Mouse (Mus musculus) kidney, postnatal 25 days (tissue): ENCODE measurements around the gene Cebpe.
A peak's percentile ranks its signal among the peaks of the same experiment; 100 is the strongest.

Experiments used
- DNase-seq, 2 experiments: peaks; one replicate each; pipeline ENCODE4 v3.0.0; 2021; ENCODE audit warnings: mixed read lengths in 2 of 2

Cebpe gene

DNA sequence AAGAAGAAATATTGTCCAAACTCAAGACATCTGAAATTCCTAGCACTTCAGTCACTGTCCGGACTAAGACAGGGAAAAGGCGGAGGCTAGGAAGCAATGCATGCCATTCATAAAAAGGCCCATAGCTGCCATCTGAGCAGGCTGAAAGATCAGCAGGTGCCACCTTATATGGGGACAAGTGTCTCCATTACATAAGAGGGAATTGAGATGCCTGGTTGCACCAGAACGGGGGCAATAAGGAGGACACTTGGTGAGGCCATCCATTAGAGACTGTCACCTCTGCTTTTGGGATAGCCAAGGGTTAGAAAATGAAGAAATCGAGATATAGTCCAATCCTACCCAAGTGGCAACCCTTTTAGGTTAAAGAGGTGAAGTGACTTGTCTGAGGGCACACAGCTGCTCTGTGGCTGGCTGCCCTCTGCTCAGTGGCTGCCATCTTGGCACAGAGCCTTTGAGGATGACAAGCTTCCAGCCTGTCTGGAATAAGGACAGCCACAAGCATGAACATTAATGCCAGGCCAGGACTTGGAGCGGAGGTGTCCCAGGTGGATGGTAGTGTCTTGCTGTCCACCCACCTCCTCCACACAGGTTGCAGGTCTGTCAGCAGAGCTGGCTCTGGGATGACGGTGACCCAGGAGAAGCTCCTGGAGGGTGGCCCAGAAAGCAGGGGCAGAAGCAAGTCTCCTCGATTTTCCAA lies 8.8 kb upstream of the Cebpe start:
- DNase-seq: peak in 1 of 2 experiments; percentile 50

DNA sequence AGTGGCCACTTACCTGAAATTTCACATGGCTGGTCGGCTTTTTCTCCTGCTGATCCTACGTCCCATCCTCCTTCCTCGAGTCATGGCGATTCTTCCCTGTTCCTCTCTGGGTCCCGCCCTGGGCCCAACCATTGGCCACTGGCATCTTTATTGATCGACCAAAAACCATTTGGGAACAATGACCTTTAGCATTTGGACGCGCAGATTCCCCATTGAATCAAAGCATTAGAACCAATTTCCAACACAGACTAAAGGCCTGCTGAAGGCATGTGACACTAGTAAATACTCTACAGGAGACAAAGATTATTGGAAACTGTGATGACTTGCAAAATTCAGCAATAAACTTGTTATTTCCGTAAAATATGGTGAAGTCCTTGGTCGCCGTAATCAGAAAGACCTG lies 8.1 kb upstream of the Cebpe start:
- DNase-seq: no peak

DNA sequence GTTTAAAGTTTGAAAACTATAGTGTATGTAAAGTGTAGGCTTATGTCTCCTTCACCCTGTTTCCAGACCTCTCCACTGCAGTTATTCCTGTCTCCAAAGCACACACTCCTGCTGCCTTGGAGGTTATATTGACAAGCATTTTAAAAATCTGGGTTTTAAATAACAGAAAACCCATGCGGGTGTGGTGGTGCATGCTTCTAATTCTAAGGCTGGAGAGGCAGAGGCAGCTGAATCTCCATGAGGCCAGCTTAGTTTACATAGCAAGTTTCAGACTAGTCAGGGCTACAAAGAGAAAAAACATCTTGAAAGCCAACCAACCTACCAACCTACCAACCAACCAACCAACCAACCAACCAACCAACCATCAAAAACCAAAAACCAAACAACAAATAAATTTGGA lies 3.4 kb upstream of the Cebpe start:
- DNase-seq: no peak

DNA sequence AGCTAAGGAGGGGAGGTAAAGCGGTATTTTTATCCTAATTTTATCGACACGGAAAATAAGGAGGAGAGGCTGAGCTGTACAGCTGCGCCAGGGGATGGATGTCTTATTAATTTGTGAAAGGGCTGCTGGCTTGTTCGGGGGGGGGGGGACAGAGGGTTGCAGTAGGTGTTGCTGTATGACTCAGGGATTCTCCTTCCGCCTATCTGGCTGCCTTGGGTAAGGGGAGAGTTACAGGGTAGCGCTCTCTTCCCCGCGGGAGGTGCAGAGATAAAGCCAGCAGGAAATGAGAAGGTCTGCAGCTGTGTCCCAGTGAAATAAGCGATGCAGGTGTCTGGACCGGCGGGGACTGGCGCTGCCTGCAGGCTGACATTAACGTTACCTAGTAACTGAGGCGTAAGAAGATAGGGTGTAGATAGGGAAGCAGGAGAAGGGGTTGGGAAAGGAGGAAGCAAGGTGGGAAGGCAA lies 2.7 kb upstream of the Cebpe start:
- peak; percentile 32 to 68 for DNase-seq

DNA sequence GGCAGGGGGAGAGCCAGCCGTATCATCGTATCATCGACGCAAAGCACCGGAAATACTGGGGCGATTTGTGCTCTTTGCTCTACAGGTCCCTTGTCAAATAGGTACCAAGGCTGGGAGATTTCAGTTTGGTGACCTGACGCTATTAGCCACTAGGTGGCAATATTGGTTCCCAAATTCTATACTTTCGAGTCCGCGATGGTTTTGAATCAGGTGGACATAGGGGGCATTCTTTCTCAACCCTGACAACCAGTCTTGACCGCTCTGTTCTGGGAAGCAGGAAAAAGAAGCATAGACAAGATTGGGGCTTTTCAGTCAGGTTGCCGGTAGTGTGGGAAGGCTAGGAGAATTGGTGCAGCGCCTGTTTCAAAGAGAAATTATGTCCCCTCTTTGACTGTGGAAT lies 2.1 kb upstream of the Cebpe start:
- peak; percentile 61 to 75 for DNase-seq

DNA sequence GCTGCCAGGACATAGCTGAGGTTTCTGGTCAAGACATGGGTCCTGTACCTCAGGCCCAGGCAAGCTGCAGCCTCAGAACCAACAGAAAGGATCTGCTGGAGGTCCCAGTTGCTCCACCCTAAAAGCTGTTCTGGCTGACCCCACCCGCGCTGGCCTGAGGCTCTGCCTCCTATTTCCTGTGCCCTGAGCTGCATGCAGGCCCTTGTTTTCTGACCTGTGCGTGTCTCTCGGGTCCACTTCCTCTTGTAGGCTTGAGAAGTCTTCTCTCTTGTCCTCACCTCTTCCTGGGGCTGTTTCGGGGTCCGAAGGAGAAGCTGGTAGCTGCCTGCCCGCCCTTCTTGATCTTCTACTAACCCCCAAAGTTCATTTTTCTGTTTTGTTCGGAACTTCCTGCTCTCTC lies 887 bp upstream of the Cebpe start:
- peak; percentile 53 to 67 for DNase-seq

DNA sequence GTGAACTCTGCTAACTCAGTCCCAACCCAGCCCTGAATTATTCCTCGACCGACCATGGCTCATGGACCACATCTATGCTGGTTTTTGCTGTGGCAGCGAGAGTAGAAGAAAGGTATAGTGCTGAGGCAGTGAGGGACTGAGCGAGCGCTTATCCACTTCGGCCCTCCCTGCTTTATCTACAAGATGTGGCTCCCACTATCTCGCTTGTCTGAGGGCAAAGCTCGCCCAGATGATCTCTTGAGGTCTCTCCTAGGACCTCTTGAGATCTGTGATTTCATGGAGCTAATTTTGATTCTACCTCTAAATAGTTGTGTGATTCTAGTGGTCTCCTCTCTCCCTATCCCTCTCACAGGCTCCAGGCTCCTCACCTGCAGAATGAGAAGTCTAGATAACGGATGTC lies 2.9 kb downstream of the Cebpe start:
- no peak for DNase-seq

DNA sequence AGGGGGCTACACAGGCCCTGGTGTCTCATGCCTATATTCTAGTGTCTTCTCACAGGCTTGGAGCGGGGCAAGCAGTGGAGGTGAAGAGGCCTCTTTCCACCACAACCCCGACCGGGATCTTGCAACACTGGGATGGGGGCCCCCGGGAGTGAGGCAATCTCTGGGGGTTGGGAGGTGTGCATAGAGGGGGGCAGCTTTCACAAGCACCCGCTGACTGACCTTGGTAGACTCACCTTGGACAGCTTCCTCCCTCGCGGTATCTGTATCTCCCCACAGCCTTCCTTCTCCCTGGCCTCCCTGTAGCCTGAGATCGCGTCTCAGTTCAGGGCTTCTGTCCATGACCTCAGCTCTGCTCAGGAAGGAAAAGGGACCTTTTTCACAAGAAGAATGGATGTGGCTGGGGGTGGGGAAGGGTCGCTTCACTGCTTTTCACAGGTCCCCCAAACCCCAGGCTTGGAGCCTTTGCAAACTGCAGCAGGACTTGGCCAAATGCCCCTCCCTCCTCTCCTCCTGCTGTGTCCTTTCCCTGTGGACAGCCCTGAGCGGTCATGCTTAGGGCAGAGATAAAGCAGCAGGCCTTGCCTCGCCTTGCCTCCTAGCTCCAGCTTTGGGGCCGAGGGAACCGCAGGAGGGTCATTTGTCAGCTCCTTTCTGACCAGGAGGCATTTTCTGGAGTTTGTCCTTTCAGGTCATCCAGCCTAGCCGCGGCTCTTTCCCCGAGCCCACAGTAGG lies 5.2 kb downstream of the Cebpe start:
- DNase-seq: no peak

DNA sequence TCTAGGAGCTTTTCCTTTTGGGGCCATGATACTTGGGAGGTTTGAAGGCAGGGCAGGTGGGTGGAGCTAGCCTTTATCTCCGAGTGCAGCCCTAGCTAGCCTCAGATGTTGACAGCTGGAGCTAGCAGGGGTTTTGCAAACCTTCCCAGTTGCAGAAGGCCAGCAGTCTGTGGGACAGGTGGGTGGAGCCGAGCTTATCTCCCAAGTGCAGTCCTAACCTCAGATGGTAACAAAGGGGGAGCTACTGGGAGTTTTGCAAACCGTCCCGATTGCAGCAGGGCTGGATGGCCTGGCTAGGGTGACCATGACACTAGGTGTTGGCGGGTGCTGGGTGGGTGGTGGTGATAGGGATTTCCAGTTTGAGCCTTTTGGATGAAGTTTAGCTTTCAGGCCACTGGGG lies 6.1 kb downstream of the Cebpe start:
- DNase-seq: no peak

DNA sequence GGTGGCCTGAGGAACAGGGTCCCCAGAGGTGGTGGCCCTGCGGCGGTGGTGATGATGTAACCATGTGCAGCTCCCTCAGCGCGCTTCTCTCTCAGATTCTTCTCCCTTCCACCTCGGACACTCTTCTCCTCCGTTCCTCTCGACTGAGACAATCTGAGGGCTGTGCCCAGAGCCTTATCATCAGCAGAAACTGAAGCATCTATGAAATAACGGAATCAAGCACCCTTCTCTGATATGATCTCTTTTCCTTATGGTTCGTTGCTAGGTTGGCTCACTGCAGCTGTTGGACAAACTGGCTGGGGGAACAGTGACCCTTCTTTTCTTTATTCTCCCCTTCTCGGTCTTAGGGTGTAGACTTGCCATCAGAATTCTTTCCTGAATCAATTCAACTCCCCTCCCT lies 8.8 kb downstream of the Cebpe start:
- no peak for DNase-seq

DNA sequence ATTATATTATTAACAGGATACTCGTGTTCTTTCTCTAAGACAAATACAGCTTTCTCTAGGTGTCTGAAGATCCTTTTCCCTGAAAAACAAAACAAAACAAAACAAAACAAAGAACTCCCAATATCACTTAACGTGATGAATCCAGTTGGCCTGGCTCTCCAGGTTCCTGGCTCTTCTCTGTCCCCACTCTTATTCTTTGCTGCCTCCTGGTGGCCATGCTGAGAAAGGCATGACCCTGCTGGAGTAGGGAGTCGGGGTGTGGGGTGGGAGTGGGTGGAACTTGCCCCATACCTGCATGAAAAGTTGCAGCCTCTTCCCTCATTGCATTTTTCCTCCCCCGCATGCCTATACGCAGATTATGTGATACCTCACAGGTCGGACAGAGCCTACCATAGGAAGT lies 10.7 kb downstream of the Cebpe start:
- peak; percentile 79 to 85 for DNase-seq

DNA sequence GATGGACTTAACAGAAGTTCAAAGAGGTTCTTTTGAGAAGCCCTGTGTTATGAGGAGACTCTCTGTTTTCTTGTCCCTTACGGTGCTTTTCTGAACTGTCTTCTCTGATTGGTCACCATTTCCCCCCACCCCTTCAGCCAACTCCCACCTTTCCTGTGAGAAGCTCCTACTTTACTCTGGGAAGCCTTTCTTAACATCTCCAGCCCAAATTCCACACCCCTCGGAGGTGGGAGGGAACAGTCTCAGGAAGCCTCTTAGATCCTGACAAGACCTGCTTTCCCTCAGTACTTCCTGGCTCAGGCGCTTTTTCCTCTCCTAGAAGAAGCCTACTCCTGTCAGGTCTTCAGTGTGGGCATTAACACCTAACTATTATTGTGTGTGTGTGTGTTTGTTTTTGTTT lies 12.4 kb downstream of the Cebpe start:
- DNase-seq: no peak

DNA sequence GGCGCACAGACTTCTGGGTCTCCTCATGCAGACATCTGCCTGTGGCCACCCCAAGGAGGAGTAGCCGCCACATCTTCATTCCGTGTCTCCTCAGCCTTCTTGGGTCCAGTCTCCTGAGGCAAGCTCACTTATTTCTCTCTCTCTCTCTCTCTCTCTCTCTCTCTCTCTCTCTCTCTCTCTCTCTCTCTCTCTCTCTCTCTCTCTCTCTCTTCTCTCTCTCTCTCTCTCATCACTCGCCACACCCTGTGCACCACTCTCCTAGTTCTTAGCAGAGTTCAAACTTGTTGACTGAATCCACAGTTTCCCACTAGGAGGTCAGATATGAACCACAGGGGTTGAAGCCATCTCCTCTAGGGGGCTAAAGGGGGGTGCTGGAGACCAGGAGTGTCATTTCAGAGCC lies 13.2 kb downstream of the Cebpe start, which contains the start of gene Gm29776:
TSS of gene Gm29776 (minus strand) at position 101 of the 400 bp plus-strand sequence.
- DNase-seq: no peak

DNA sequence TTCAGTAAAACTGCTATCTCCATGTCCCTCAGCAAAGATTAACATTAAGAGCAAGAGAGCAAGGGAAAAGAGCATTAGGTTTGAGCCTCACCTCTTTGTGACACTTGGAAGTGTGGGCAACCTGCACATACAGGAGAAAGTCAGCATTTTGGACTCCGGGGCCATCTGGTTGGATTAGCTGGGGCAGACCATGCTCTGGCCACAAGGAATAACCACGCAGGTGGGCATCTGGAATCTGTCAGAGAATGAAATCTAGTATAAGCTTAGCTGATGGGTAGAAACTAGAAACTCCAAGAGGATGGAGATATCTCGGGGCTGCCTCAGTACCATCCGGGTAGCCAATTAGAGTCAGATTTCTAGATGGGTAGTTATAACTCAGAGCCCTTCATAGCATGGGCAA lies 15.2 kb downstream of the Cebpe start:
- no peak for DNase-seq

DNA sequence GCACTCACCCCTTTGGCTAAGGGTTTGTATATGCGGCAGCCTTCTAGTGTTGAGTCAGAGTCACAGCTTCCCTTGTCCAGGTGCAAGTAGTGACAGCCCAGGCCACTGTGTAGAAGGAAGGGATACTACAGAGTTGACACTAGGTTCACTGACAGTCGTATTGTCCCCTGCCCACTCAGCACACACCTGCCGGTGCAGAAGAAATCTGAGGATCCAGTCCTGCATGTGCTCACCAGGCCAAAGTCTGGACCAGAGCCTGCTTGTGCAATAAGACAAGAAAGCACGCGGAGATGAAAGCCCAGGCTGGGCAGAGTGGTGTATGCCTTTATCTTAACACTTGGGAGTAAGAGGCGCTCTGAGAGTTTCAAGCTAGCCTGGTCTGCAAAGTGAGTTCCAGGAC lies 16.9 kb downstream of the Cebpe start:
- DNase-seq: no peak

DNA sequence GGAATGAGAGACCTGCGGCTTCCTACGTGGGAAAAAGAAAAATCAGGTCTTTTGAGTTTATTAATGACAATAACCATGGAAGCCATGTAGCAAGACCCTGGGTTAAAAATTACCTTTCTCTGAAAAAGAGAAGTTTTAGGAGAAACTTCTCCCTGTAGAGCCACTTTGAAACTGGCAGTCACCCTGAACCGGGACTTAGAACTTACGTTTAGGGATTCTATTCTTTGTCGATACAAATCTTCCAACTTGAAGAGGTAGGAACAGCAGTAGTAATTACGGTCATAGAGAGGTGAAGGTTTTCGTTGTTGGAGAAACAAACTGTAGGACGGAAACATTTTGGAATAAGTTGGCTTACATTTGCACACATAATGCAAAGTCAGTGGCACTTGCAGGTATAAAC lies 24.7 kb downstream of the Cebpe start:
- DNase-seq: no peak

DNA sequence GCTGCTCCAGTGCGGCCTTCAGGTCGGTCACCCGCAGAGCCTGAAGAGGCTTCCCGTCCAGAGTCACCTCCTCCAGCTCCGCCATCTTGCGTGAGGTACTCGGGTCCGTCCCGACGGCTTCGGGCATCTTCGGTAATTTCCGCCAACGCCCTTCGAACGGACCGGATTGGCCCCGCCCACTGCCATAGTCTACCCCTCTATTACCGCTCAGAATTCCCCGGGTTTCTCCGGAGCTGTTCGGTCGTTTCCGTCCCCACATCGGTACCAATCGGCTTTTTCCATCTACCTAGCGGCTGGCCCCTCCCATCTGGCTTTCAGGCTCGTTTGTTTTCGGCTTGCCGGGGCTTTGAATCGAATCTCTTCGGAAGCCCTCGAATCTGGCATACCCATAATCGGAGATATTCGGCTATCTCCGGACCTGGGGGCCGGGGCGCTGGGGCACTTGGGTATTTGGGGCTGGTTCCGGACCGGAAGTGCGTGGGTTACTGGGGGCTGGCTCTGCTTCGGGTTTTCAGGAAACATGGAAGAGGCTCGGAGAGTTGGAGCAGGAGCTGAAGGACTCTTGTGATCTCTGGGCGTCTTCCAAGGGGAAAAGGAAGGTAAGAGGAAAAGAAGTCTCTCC lies 25.3 kb downstream of the Cebpe start, which contains the start of gene Acin1:
TSS of gene Acin1 (minus strand) at position 410 of the 622 bp plus-strand sequence.
- peak; percentile 100 for DNase-seq

DNA sequence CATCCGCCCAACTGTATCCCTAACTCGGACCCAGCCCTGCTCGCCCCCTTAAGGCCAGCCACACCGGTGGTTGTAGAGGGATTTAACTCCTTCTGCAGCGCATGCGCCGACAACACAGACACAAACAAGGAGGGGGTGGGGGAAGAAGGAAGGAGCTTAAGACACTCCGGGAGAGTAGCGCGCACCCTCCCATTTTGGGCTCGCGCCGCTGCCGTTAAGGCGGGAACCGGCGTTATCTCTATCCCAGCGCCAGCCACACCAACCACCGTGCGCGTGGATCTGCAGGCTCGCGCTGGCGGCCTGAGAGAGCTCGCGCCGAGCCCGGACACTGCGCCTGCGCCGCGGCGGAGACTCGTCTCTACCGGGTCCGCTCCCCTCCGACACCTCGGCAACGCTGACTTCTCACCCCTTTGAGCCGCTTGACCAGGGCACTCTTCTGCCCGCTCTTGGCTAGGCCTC lies 25.9 kb downstream of the Cebpe start, which contains the start of gene 1700123O20Rik:
TSS of gene 1700123O20Rik (plus strand) at position 154 of the 459 bp plus-strand sequence.
- DNase-seq: peak; percentile 79 to 88

DNA sequence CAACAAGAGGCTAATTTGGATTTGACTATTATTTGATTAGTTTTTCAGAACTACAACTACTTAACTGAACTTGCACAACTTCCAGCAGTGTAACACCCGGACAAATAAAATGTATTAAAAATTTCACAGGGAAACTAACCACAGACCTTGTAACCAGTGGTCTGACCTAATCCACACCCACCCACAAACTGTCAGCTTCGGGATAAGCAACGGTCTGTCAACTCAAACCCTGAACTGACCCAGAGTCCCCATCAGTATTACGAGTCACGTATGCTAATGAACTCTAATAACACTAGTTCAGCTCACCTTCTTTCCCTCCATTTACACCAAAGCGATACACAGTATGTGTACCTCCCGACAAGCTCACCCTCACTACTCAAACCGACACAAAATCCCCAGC lies 26.5 kb downstream of the Cebpe start:
- DNase-seq: no peak

DNA sequence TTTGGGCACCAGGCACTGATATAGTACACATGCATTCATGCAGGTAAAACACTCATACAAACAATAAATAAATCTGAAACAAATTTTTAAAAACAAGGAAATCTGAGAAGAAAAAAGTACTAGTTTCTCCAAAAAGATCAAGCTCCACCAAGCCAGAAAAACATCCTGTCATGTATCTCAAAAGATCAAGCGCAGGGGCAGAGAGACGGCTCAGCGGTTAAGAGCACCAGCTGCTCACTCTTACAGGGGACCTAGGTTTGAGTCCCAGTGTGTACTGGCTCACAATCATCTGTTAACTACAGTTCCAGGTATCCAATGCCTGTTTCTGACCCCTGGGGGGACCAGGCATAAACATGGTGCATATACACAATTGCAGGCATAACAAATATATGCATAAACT lies 29.6 kb downstream of the Cebpe start:
- DNase-seq: no peak

DNA sequence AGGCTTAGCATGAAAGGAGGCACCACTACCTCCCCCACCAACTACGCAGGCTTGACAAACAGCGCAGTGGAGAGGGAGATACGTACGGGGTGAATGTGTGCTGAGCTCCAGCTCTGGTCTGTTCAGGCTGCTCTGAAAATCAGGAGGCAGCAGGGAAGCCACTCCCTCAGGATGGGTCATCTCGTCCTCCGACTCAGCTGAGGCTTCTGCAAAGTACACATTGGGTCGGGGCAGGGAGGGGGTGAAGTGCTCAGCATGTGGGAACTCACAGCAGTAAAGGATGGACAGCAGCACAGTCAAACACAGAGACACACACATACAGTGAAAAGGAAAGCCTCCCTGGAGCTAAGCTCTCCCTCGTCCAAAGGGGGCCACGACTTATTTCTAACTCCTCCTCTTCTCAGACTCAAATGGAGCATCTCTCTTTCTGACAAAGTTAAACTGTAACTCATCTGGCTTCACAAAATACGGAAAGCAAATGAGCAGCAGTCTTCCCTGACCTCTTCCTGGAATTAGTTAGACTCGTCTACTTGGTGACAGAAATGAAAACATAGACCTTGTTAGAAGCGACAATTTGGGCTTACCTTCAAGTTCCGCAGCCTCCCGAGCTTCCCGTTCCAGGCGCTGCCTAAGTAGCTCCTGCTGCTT lies 33.2 kb downstream of the Cebpe start:
- DNase-seq: no peak

DNA sequence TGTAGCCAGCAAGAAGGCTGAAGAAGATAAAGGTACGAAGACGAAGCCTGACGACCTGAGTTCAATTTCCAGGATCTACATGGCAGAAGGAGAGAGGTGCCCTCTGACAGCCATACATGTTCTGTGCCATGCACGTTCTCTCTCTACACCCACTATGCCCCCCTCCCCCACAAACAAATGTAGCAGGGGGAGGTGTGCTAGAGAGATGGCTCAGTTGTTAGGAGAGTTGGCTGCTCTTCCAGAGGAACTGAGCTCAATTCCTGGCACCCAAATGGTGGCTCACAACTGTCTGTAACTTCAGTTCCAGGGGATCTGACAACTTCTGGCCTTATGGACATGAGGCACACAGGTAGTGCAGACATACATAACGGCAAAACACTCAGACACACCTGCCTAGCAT lies 35.7 kb downstream of the Cebpe start:
- DNase-seq: no peak

DNA sequence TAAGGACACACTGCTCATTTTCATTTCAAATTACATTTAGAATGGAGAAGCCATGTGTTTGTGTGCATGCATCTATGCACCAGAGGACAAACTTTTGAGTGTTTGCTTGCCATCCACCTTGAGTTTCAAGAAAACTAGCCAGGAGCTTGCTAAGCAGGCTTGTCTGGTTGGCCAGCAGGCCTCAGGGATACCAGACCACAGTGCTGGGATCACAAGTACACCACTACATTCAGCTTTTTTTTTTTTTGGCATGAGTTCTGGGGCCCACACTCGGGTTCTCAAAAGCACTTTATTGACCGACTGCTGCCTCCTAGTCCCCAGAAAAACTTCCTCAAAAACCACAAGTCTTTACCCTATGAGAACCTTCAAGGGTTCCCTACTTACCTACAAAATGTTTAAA lies 37.7 kb downstream of the Cebpe start:
- no peak for DNase-seq
